Mouse (Mus musculus) lung, postnatal 10 days (tissue): ENCODE results near the gene Mtnr1a.

Experiments
- DNase-seq: peaks from one replicate; pipeline ENCODE4 v3.0.0; 2021

Mtnr1a gene

DNA sequence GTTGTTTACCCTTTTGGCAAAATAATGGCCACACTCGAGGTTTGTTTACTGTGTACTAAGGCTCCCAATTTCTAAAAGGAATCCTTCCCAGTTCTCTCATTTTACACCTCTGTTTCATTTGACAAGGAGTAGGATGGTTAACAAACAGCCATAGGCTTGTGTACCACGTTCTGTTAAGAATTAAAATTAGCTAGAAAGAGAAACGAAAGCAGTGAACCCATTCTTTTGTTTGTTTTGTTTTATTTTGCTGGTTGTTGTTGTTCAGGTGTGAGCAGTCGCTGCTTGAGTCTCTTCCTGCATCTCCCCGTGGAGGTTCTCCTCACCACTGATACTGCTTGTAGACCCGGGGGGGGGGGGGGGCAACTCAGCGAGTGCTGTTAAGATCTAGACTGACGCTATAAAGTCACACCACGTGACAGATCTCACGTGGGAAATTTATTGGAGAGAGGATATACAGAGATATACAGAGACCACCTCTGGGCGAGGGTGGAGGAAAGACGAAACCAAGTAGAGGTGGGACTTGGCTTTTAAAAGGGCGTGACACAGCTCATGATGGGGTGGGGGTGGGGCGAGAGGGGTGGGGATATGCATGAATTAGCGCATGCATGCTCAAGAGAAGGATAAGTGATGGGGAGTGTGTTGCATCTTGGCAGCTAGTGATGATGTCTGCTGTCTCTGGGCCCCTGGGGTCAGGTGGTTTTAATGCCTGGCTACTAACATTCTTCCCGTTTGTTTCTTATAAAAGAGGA lies 41.3 kb downstream of the Mtnr1a start:
- DNase-seq, result no peak

- DNase-seq, result no peak
Measured at GRCm38 (mm10) chr8:45110813-45111104, 41.8 kb downstream of the Mtnr1a start.

GRCm38 (mm10) chr8:45111820-45112219 lies 42.9 kb downstream of the Mtnr1a start:
- no peak for DNase-seq

- DNase-seq, result no peak
Measured at GRCm38 (mm10) chr8:45117588-45117987, 48.7 kb downstream of the Mtnr1a start.

- no peak for DNase-seq
Measured at GRCm38 (mm10) chr8:45125680-45126079, 56.7 kb downstream of the Mtnr1a start.
